Mouse (Mus musculus) forebrain, embryonic 16.5 days (tissue): ENCODE measurements around the gene Fndc1. TPM values are rescaled to one million over a fixed set of nuclear protein-coding genes. Genes with fewer than 3 reads are reported as not detected.

ENCODE experiments used
- ATAC-seq: fragments of 200-750 bp; cut with Nextera tagmentation; 2 replicates; pipeline ENCODE4 v1.8.0; 2017; ENCODE audit warnings: mild to moderate bottlenecking, moderate library complexity
- H3K27ac ChIP-seq: fragments of 300-500 bp; sonication (generic); 2 replicates; pipeline ENCODE4 v1.5.1; 2014; ENCODE audit warnings: low read length, control low read depth
- H3K27me3 ChIP-seq: fragments of 300-500 bp; sonication (generic); replicated peaks from 2 replicates; pipeline ENCODE4 v1.6.1; 2014; ENCODE audit warnings: low read length; ENCODE audit not compliant: control insufficient read depth, insufficient read depth
- H3K36me3 ChIP-seq: fragments of 300-500 bp; sonication (generic); 2 replicates; pipeline ENCODE4 v1.6.1; 2014; ENCODE audit not compliant: control insufficient read depth, insufficient read depth
- H3K4me1 ChIP-seq: fragments of 300-500 bp; sonication (generic); replicated peaks from 2 replicates; pipeline ENCODE4 v1.6.1; 2014; ENCODE audit warnings: low read length; ENCODE audit not compliant: control insufficient read depth, insufficient read depth
- H3K4me2 ChIP-seq: fragments of 300-500 bp; sonication (generic); 2 replicates; pipeline ENCODE4 v1.6.1; 2014; ENCODE audit warnings: mild to moderate bottlenecking, low read length, control low read depth
- H3K4me3 ChIP-seq: fragments of 300-500 bp; sonication (generic); replicated peaks from 2 replicates; pipeline ENCODE4 v1.5.1; 2014; ENCODE audit warnings: mild to moderate bottlenecking, low read length, control low read depth
- H3K9ac ChIP-seq: fragments of 300-500 bp; sonication (generic); replicated peaks from 2 replicates; pipeline ENCODE4 v1.6.1; 2014; ENCODE audit warnings: low read depth, low read length, control low read depth
- H3K9me3 ChIP-seq: fragments of 300-500 bp; sonication (generic); 2 replicates; pipeline ENCODE4 v1.6.1; 2016; ENCODE audit warnings: low read length; ENCODE audit not compliant: control insufficient read depth
- WGBS: fragments of 180-500 bp; shearing (Covaris S2); extraction: QIAGEN DNeasy Blood & Tissue Kit; methylation state at CpG from one replicate; pipeline ENCODE4 v1.1.7; 2014; 5-methylcytosine and 5-hydroxymethylcytosine counted together
- polyA plus RNA-seq: library from polyadenylated mRNA; unstranded; fragments of >200 nt; fragmentation: Nextera tagmentation; extraction: Ambion mirVana; gene quantifications from 2 replicates; pipeline ENCODE4 v1.2.1, GENCODE M21; 2015

Fndc1 gene
- polyA plus RNA-seq, 1 experiment from 2014 or later = 3.0 TPM

- Histone ChIP-seq H3K9ac (no peak overlapping the region), H3K36me3 (no peaks in the 10 kb centered on the region), H3K27ac (no peak overlapping the region), H3K4me1 (no peaks in the 10 kb centered on the region), H3K4me3 (no peak overlapping the region), H3K4me2 (no peak overlapping the region), H3K27me3 (no peaks in the 10 kb centered on the region), H3K9me3 (no peaks in the 10 kb centered on the region)
- 84% methylated on average over 4 of the region's 4 CpGs for whole genome bisulfite sequencing
- no peak for ATAC-seq
Measured at GRCm38 (mm10) chr17:7744976-7745375, 82.1 kb downstream of the Fndc1 start.

- Histone ChIP-seq H3K9ac (no peak overlapping the region), H3K27ac (no peak overlapping the region), H3K4me2 (no peak overlapping the region), H3K4me1 (no peaks in the 10 kb centered on the region), H3K4me3 (no peak overlapping the region), H3K36me3 (no peaks in the 10 kb centered on the region), H3K27me3 (no peaks in the 10 kb centered on the region), H3K9me3 (no peaks in the 10 kb centered on the region)
- 29% methylated on average over 2 of the region's 2 CpGs for WGBS
- ATAC-seq = no peak
Measured at GRCm38 (mm10) chr17:7740988-7741387, 86.1 kb downstream of the Fndc1 start.

- H3K9ac ChIP-seq = no peak overlapping the region
- H3K27ac ChIP-seq = no peak overlapping the region
- no peaks in the 10 kb centered on the region for H3K4me1 ChIP-seq
- H3K4me2 ChIP-seq = no peak overlapping the region
- no peak overlapping the region for H3K4me3 ChIP-seq
- H3K9me3 ChIP-seq = no peaks in the 10 kb centered on the region
- 49% methylated on average over 4 of the region's 4 CpGs for WGBS
- ATAC-seq = 0 out of 2 replicates have a peak, but pooled peaks have one; percentile 33
- no peaks in the 10 kb centered on the region for H3K27me3 ChIP-seq
- H3K36me3 ChIP-seq = no peaks in the 10 kb centered on the region
Measured at GRCm38 (mm10) chr17:7722991-7723390, 104.1 kb downstream of the Fndc1 start.

GRCm38 (mm10) chr17:7718886-7719285, 108.2 kb downstream of the Fndc1 start:
- WGBS = 24% methylated on average over 1 of the region's 1 CpGs
- H3K36me3 ChIP-seq = no peaks in the 10 kb centered on the region

GRCm38 (mm10) chr17:7717945-7718344, 109.2 kb downstream of the Fndc1 start:
- Histone ChIP-seq H3K9ac (no peak overlapping the region), H3K9me3 (no peaks in the 10 kb centered on the region), H3K27me3 (no peaks in the 10 kb centered on the region), H3K4me1 (no peaks in the 10 kb centered on the region), H3K36me3 (no peaks in the 10 kb centered on the region), H3K4me2 (no peak overlapping the region), H3K27ac (no peak overlapping the region), H3K4me3 (no peak overlapping the region)
- no peak for ATAC-seq
- 80% methylated on average over 6 of the region's 6 CpGs for WGBS

More at GRCm38 (mm10) chr17:7718886-7719285, 108.2 kb downstream of the Fndc1 start:
- Histone ChIP-seq H3K4me1 (no peaks in the 10 kb centered on the region), H3K9me3 (no peaks in the 10 kb centered on the region), H3K27me3 (no peaks in the 10 kb centered on the region), H3K4me3 (no peak overlapping the region), H3K27ac (no peak overlapping the region), H3K9ac (no peak overlapping the region), H3K4me2 (no peak overlapping the region)
- no peak for ATAC-seq

GRCm38 (mm10) chr17:7713020-7713419, 114.1 kb downstream of the Fndc1 start:
- H3K27ac ChIP-seq = no peak overlapping the region
- 88% methylated on average over 2 of the region's 2 CpGs for WGBS
- H3K9ac ChIP-seq = no peak overlapping the region
- H3K4me3 ChIP-seq = no peak overlapping the region
- no peaks in the 10 kb centered on the region for H3K9me3 ChIP-seq
- no peaks in the 10 kb centered on the region for H3K27me3 ChIP-seq
- no peaks in the 10 kb centered on the region for H3K4me1 ChIP-seq
- no peaks in the 10 kb centered on the region for H3K36me3 ChIP-seq
- H3K4me2 ChIP-seq = no peak overlapping the region
- ATAC-seq = no peak

GRCm38 (mm10) chr17:7707073-7707472, 120.0 kb downstream of the Fndc1 start:
- no peak overlapping the region for H3K27ac ChIP-seq
- H3K4me2 ChIP-seq = no peak overlapping the region
- no peak overlapping the region for H3K9ac ChIP-seq
- no peaks in the 10 kb centered on the region for H3K36me3 ChIP-seq
- no peak for ATAC-seq
- 76% methylated on average over 4 of the region's 4 CpGs for WGBS
- H3K27me3 ChIP-seq = no peaks in the 10 kb centered on the region
- no peaks in the 10 kb centered on the region for H3K9me3 ChIP-seq
- no peak overlapping the region for H3K4me3 ChIP-seq
- H3K4me1 ChIP-seq = no peaks in the 10 kb centered on the region

GRCm38 (mm10) chr17:7690271-7690670, 136.8 kb downstream of the Fndc1 start:
- 80% methylated on average over 4 of the region's 4 CpGs for WGBS
- no peak overlapping the region for H3K4me3 ChIP-seq
- H3K36me3 ChIP-seq = no peaks in the 10 kb centered on the region
- H3K4me2 ChIP-seq = no peak overlapping the region
- H3K9me3 ChIP-seq = no peaks in the 10 kb centered on the region
- H3K9ac ChIP-seq = no peak overlapping the region
- H3K27ac ChIP-seq = no peak overlapping the region
- H3K27me3 ChIP-seq = no peaks in the 10 kb centered on the region
- no peaks in the 10 kb centered on the region for H3K4me1 ChIP-seq
- ATAC-seq = no peak
